Mouse (Mus musculus): ENCODE results near the gene Ptprj.

GRCm38 (mm10) chr2:90534751-90535150, 45.7 kb downstream of the Ptprj start:
- TF ChIP-seq CTCF (IDR thresholded peaks at IDR 0.05; ENCODE audit: control insufficient read depth, insufficient read depth, low read length), result no peak
- TF ChIP-seq POLR2A (IDR thresholded peaks at IDR 0.05; ENCODE audit: borderline replicate concordance, control insufficient read depth, low read depth, low read length), result no peak

Measured in bone marrow, adult 2 months (tissue).